8 mouse cellular contexts compared by ENCODE assay signal in the genomic region with DNA sequence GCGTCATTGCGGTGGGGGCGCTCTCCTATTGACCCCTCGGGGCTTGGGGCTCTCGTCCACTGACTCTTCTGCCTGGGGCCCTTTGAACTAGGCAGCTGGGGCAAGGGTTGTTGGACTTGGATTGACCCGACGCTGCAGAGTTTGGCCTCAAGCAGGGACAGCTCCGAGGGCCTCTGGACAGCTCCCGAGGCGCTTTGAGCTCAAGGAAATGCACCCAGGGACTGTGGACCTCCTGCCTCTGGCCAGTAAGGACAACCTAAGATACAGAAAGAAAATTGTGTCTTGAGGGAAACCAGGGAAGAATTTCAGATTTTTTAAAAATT. TPM values are rescaled to one million over a fixed set of nuclear protein-coding genes. Genes with fewer than 3 reads are reported as not detected.
DNase-seq lines count a peak whose midpoint lies in the region; ATAC-seq and TF ChIP-seq lines count a peak whose summit lies in the region.

No protein-coding gene starts in this region.

- 3% methylated on average over 10 of the region's 10 CpGs for WGBS in heart, embryonic 12.5 days
- 3% methylated on average over 10 of the region's 10 CpGs for WGBS in heart, postnatal 0 days
- WGBS in liver, postnatal 0 days (ENCODE audit: insufficient replicate concordance): under 1% methylated on average over 10 of the region's 10 CpGs

- in situ Hi-C loops in ES-E14 (cut with MboI; ENCODE audit: low sequenced_read_pairs in 2 of 2, unreplicated experiment in 2 of 2): loop anchor here in 1 of 2 experiments (10.0 kb wide), 1 partner anchor 93 kb away; no protein-coding TSS in a partner anchor

- no peak for TF ChIP-seq EP300 in heart, postnatal 0 days (IDR thresholded peaks at IDR 0.05; ENCODE audit: low read depth)
- TF ChIP-seq EP300 in liver, postnatal 0 days (IDR thresholded peaks at IDR 0.05; ENCODE audit: low read depth): no peak

- peak overlapping the region; percentile 74; the same call in 1 of the 2 replicates for H3K9ac ChIP-seq in heart, embryonic 12.5 days
- peak overlapping the region; percentile 52; the same call in 1 of the 2 replicates for H3K9ac ChIP-seq in ES-E14 (ENCODE audit: insufficient read depth, low read depth, low read length, poor library complexity, severe bottlenecking)
- H3K9ac ChIP-seq in heart, postnatal 0 days (replicated peaks; ENCODE audit: low read depth, low read length): peak overlapping the region; percentile 68
- H3K9ac ChIP-seq in liver, postnatal 0 days (replicated peaks): peak overlapping the region; percentile 72

- DNase-seq in heart, adult 11 months: no peak
- DNase-seq in ES-E14 (ENCODE audit: low read depth, low spot score): no peak
- no peak for DNase-seq in heart, postnatal 0 days (ENCODE audit: low spot score)
- no peak for DNase-seq in liver, postnatal 0 days
- no peak for DNase-seq in yolk sac, embryonic 10.5 days (ENCODE audit: low spot score)
- no peak for DNase-seq in cerebellum, adult 9-10 months

- H3K4me3 ChIP-seq in heart, embryonic 12.5 days: peak overlapping the region; percentile 81
- H3K4me3 ChIP-seq in ES-E14 (ENCODE audit: insufficient read depth in 1 of 2, low read depth in 1 of 2, low read length in 2 of 2, poor library complexity in 1 of 2, severe bottlenecking in 1 of 2): peak overlapping the region; percentile 78 to 85
- H3K4me3 ChIP-seq in heart, postnatal 0 days (ENCODE audit: low read depth, low read length): peak overlapping the region; percentile 70
- peak overlapping the region; percentile 74 for H3K4me3 ChIP-seq in liver, postnatal 0 days (ENCODE audit: low read depth, low read length)

- no peaks in the 10 kb centered on the region for H3K36me3 ChIP-seq in heart, embryonic 12.5 days
- no peaks in the 10 kb centered on the region for H3K36me3 ChIP-seq in ES-E14 (ENCODE audit: control insufficient read depth, insufficient read depth, low read length, poor library complexity, severe bottlenecking)
- H3K36me3 ChIP-seq in heart, postnatal 0 days (replicated peaks; ENCODE audit: control insufficient read depth, insufficient read depth, low read length): no peaks in the 10 kb centered on the region
- no peaks in the 10 kb centered on the region for H3K36me3 ChIP-seq in liver, postnatal 0 days (replicated peaks; ENCODE audit: insufficient read depth, low read length)

- 0 out of 2 replicates have a peak, but pooled peaks have one; percentile 3 for ATAC-seq in heart, embryonic 12.5 days (ENCODE audit: insufficient number of reproducible peaks, low FRiP score)
- peak; percentile 13; the same call in 1 of the 2 replicates for ATAC-seq in heart, postnatal 0 days (ENCODE audit: insufficient read depth, low read depth)
- peak; percentile 36; the same call in 1 of the 2 replicates for ATAC-seq in liver, postnatal 0 days
- ATAC-seq in frontal cortex, adult (ENCODE audit: low TSS enrichment): no peak

- 0 out of 2 replicates have a peak, but pooled peaks cover 3% of the 10 kb centered on the region for H3K27me3 ChIP-seq in heart, embryonic 12.5 days (replicated peaks)
- H3K27me3 ChIP-seq in heart, postnatal 0 days (ENCODE audit: control insufficient read depth, insufficient read depth, low read length): peaks cover 7% of the 10 kb centered on the region
- H3K27me3 ChIP-seq in liver, postnatal 0 days (ENCODE audit: insufficient read depth, low read length): peaks cover 24% of the 10 kb centered on the region

- H3K27ac ChIP-seq in heart, embryonic 12.5 days (ENCODE audit: poor library complexity, severe bottlenecking): 0 out of 2 replicates have a peak overlapping the region, but pooled peaks have one; percentile 61
- H3K27ac ChIP-seq in ES-E14 (ENCODE audit: insufficient read depth, low read depth, low read length, poor library complexity, severe bottlenecking): no peak overlapping the region
- H3K27ac ChIP-seq in heart, postnatal 0 days (ENCODE audit: low read depth): peak overlapping the region; percentile 74
- H3K27ac ChIP-seq in liver, postnatal 0 days (ENCODE audit: low read depth): peak overlapping the region; percentile 83

- peaks cover 12% of the 10 kb centered on the region for H3K4me1 ChIP-seq in heart, embryonic 12.5 days (replicated peaks)
- H3K4me1 ChIP-seq in ES-E14 (ENCODE audit: control insufficient read depth in 2 of 2, insufficient read depth in 2 of 2, low read length in 2 of 2, poor library complexity in 1 of 2): peaks cover 0 to 3% of the 10 kb centered on the region in 2 experiments; a peak in 1 of 4 replicates
- H3K4me1 ChIP-seq in heart, postnatal 0 days (ENCODE audit: control insufficient read depth, insufficient read depth): no peaks in the 10 kb centered on the region; the same call in 1 of the 2 replicates
- peaks cover 13% of the 10 kb centered on the region for H3K4me1 ChIP-seq in liver, postnatal 0 days (ENCODE audit: insufficient read depth)

- TF ChIP-seq CTCF in heart, postnatal 0 days (IDR thresholded peaks at IDR 0.05; ENCODE audit: low read depth): no peak
- TF ChIP-seq CTCF in liver, postnatal 0 days (IDR thresholded peaks at IDR 0.05; ENCODE audit: low read depth): no peak

- H3K9me3 ChIP-seq in heart, embryonic 12.5 days (replicated peaks): peaks cover 3% of the 10 kb centered on the region; the same call in 1 of the 2 replicates
- H3K9me3 ChIP-seq in ES-E14 (ENCODE audit: control insufficient read depth, insufficient read depth, low read depth, low read length): no peaks in the 10 kb centered on the region
- no peaks in the 10 kb centered on the region for H3K9me3 ChIP-seq in heart, postnatal 0 days (replicated peaks; ENCODE audit: control insufficient read depth, low read length)
- no peaks in the 10 kb centered on the region for H3K9me3 ChIP-seq in liver, postnatal 0 days (ENCODE audit: low read length)

- peak overlapping the region; percentile 90 for H3K4me2 ChIP-seq in heart, embryonic 12.5 days
- peak overlapping the region; percentile 94 for H3K4me2 ChIP-seq in heart, postnatal 0 days (ENCODE audit: low read depth, low read length)
- H3K4me2 ChIP-seq in liver, postnatal 0 days (ENCODE audit: low read depth, low read length): peak overlapping the region; percentile 90

TF ChIP-seq in ES-E14, 5 proteins besides CTCF, POLR2A, EP300 and RAD21:
- no peak for TF ChIP-seq HCFC1 (IDR thresholded peaks at IDR 0.05; ENCODE audit: borderline replicate concordance, insufficient read depth, low read length)
- no peak for TF ChIP-seq CHD2 (IDR thresholded peaks at IDR 0.05; ENCODE audit: low read depth, low read length)
- TF ChIP-seq MAFK (IDR thresholded peaks at IDR 0.05; ENCODE audit: insufficient read depth, low read depth, low read length): no peak
- TF ChIP-seq ZC3H11A (IDR thresholded peaks at IDR 0.05; ENCODE audit: borderline replicate concordance, low read depth, low read length): no peak
- TF ChIP-seq ZNF384 (IDR thresholded peaks at IDR 0.05; ENCODE audit: low read depth, low read length): no peak

RNA-seq across cellular contexts. Expression of gene Elmo1, which starts 1.2 kb away (rescaled TPM):
- polyA plus RNA-seq in heart, embryonic 12.5 days (2016; fragmentation: Nextera tagmentation; extraction: Ambion mirVana): 8.8 and 9.4 TPM in 2 replicates
- 3.7 and 11.9 TPM in 2 replicates for total RNA-seq in ES-E14 (2012; rRNA removed)
- total RNA-seq in heart, postnatal 0 days (2014; rRNA removed; ENCODE audit: low replicate concordance): 11.9 and 17.9 TPM in 2 replicates
- polyA plus RNA-seq in heart, postnatal 0 days (2015; fragmentation: Nextera tagmentation; extraction: Ambion mirVana): 6.5 TPM in 2 replicates
- 2.7 and 3.1 TPM in 2 replicates for polyA plus RNA-seq in liver, postnatal 0 days (2015; fragmentation: Nextera tagmentation; extraction: Ambion mirVana)
